Mouse (Mus musculus) kidney, postnatal 0 days (tissue): ENCODE measurements around the gene Man1c1. TPM values are rescaled to one million over a fixed set of nuclear protein-coding genes. Genes with fewer than 3 reads are reported as not detected.

Source experiments
- ATAC-seq: fragments of 200-750 bp; cut with Nextera tagmentation; replicated peaks from 2 replicates; pipeline ENCODE4 v1.8.0; 2017; ENCODE audit warnings: low read depth, moderate number of reproducible peaks, moderate TSS enrichment, moderate library complexity; ENCODE audit not compliant: low FRiP score
- DNase-seq: peaks from one replicate; pipeline ENCODE4 v3.0.0-alpha.2; 2016; ENCODE audit warnings: low spot score
- H3K27ac ChIP-seq: fragments of 300-500 bp; sonication (generic); 2 replicates; pipeline ENCODE4 v1.5.1; 2014; ENCODE audit warnings: mild to moderate bottlenecking
- H3K27me3 ChIP-seq: fragments of 300-500 bp; sonication (generic); 2 replicates; pipeline ENCODE4 v1.6.1; 2014; ENCODE audit warnings: low read length, mixed read lengths; ENCODE audit not compliant: insufficient read depth
- H3K36me3 ChIP-seq: fragments of 300-500 bp; sonication (generic); 2 replicates; pipeline ENCODE4 v1.6.1; 2014; ENCODE audit warnings: low read length, mixed read lengths; ENCODE audit not compliant: insufficient read depth
- H3K4me1 ChIP-seq: fragments of 300-500 bp; sonication (generic); replicated peaks from 2 replicates; pipeline ENCODE4 v1.6.1; 2014; ENCODE audit warnings: antibody characterized with exemption, low read length, mixed read lengths; ENCODE audit not compliant: insufficient read depth
- H3K4me2 ChIP-seq: fragments of 300-500 bp; sonication (generic); 2 replicates; pipeline ENCODE4 v1.6.1; 2014; ENCODE audit warnings: mild to moderate bottlenecking, low read length, moderate library complexity, mixed read lengths
- H3K4me3 ChIP-seq: fragments of 300-500 bp; sonication (generic); replicated peaks from 2 replicates; pipeline ENCODE4 v1.5.1; 2014; ENCODE audit warnings: low read depth, low read length
- H3K9ac ChIP-seq: fragments of 300-500 bp; sonication (generic); 2 replicates; pipeline ENCODE4 v1.6.1; 2014; ENCODE audit warnings: low read depth, low read length
- H3K9me3 ChIP-seq: fragments of 300-500 bp; sonication (generic); replicated peaks from 2 replicates; pipeline ENCODE4 v1.6.1; 2016; ENCODE audit warnings: low read length, inconsistent platforms, mixed read lengths
- CTCF ChIP-seq: IDR thresholded peaks from 2 replicates; pipeline ENCODE4 v1.5.1; 2016; ENCODE audit warnings: antibody characterized with exemption, low read depth, mild to moderate bottlenecking, moderate library complexity
- WGBS: fragments of 180-500 bp; shearing (Covaris S2); extraction: QIAGEN DNeasy Blood & Tissue Kit; methylation state at CpG from one replicate; pipeline ENCODE4 v1.1.7; 2014; 5-methylcytosine and 5-hydroxymethylcytosine counted together
- polyA plus RNA-seq: library from polyadenylated mRNA; unstranded; fragments of >200 nt; fragmentation: Nextera tagmentation; extraction: Ambion mirVana; gene quantifications from 2 replicates; pipeline ENCODE4 v1.2.1, GENCODE M21; 2015

Man1c1 gene
- polyA plus RNA-seq, 1 experiment from 2014 or later = 3.2 TPM

GRCm38 (mm10) chr4:134558570-134559113, 145.4 kb downstream of the Man1c1 start:
- Histone ChIP-seq H3K4me1 (no peaks in the 10 kb centered on the region), H3K4me2 (no peak overlapping the region), H3K9me3 (no peaks in the 10 kb centered on the region), H3K9ac (no peak overlapping the region), H3K4me3 (no peak overlapping the region), H3K27ac (no peak overlapping the region), H3K36me3 (no peaks in the 10 kb centered on the region), H3K27me3 (no peaks in the 10 kb centered on the region)
- WGBS = 57% methylated on average over 9 of the region's 9 CpGs
- ATAC-seq (no peak), DNase-seq (no peak)
- TF ChIP-seq CTCF = no peak

DNA sequence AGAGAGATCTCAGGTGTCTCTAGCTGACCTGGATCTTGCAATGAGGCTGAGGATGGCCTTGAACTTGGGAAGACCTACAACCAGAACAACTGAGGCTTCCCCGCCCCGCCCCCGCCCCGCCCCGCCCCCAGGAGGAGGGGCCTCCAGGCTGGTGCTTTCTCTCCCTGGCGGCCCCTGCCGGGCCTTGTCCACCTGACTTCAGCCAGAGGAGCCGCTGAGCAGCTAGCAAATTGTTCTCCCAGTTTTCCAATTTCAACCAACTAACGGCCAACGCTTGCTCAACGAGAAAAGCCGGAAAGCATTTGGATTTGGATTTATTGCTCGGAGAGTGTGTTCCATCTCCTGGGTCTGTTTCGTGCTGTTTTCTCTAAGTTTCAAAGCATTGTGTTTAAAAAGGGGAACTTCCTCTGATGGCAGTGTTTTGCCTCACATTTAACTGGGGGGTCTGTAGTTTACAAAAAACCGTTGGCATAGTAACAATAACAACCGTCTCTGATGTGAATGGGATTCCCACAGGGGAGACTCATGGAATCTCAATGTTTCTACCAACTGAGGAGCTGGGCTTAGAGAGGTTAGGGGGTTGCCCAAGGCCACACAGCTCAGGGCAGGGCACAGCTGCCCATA, 146.4 kb downstream of the Man1c1 start:
- H3K4me3 ChIP-seq = no peak overlapping the region
- no peak overlapping the region for H3K27ac ChIP-seq
- no peaks in the 10 kb centered on the region for H3K9me3 ChIP-seq
- H3K27me3 ChIP-seq = no peaks in the 10 kb centered on the region
- H3K4me1 ChIP-seq = no peaks in the 10 kb centered on the region
- TF ChIP-seq CTCF = peak; percentile 18; the same call in 1 of the 2 replicates
- ATAC-seq (no peak), DNase-seq (peak; percentile 66)
- WGBS = 15% methylated on average over 16 of the region's 16 CpGs
- no peaks in the 10 kb centered on the region for H3K36me3 ChIP-seq
- H3K9ac ChIP-seq = no peak overlapping the region
- H3K4me2 ChIP-seq = no peak overlapping the region

- ATAC-seq (no peak), DNase-seq (peak; percentile 54)
- Histone ChIP-seq H3K36me3 (no peaks in the 10 kb centered on the region), H3K27me3 (no peaks in the 10 kb centered on the region), H3K9me3 (no peaks in the 10 kb centered on the region), H3K4me2 (no peak overlapping the region), H3K4me1 (no peaks in the 10 kb centered on the region; the same call in 1 of the 2 replicates), H3K27ac (no peak overlapping the region), H3K4me3 (no peak overlapping the region), H3K9ac (no peak overlapping the region)
- peak; percentile 63 for TF ChIP-seq CTCF
- WGBS = 51% methylated on average over 8 of the region's 8 CpGs
Observed at GRCm38 (mm10) chr4:134555956-134556580, 148.0 kb downstream of the Man1c1 start.

- 0 out of 2 replicates have a peak, but pooled peaks cover 3% of the 10 kb centered on the region for H3K36me3 ChIP-seq
- no peaks in the 10 kb centered on the region for H3K27me3 ChIP-seq
- H3K4me2 ChIP-seq = no peak overlapping the region
- no peak overlapping the region for H3K9ac ChIP-seq
- H3K9me3 ChIP-seq = peaks cover 5% of the 10 kb centered on the region
- WGBS = 77% methylated on average over 1 of the region's 1 CpGs
- H3K4me3 ChIP-seq = no peak overlapping the region
- no peak overlapping the region for H3K27ac ChIP-seq
- ATAC-seq (no peak), DNase-seq (peak; percentile 24)
- peak; percentile 46; the same call in 1 of the 2 replicates for TF ChIP-seq CTCF
- no peaks in the 10 kb centered on the region; the same call in 1 of the 2 replicates for H3K4me1 ChIP-seq
Observed at GRCm38 (mm10) chr4:134553631-134554030, 150.5 kb downstream of the Man1c1 start.

DNA sequence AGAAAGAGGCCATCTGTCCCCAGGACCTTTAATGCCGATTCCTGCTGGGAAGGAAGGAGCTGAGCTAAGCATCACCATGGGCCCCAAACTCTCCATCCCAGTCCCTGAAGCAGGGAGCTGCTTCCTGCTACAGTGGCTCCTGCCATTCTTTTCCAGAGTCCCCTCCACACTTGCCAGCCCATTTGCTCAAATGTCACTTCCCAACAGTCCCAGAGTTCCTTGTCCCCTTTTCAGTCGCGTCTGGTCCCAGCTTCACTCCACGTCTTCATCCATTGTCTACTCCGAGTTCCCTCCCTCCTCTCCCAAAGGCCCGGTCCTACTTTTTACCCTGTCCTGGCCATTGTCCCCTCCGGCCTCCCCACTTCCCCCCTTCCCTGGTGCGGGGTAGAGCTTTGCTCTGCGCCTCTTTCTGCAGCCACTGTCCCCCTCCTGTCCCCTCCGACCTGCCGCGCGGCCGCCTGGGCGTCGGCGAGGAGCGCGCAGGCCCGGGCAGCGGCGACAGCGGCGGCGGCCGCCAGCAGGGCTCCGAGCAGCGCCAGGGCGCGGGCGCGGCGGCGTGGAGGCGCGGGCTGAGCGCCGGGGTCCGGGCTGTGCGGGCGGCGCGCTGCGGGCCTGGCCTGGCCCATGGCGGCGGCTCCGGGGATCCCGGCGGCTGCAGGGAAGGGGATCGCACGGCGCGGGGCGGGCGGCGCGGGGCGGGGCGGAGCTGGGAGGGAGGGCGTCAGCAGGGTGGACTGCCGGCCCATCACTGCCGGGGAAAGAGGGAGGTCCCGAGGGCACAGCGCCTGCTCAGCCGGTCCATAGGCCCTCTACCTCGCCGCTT, 152.4 kb downstream of the Man1c1 start, which contains the start of gene Selenon:
Gene Selenon (minus strand): TSS at position 673 of the 823 bp plus-strand sequence.
- Histone ChIP-seq H3K36me3 (0 out of 2 replicates have a peak, but pooled peaks cover 5% of the 10 kb centered on the region), H3K9me3 (peaks cover 5% of the 10 kb centered on the region), H3K27ac (peak within 1 kb of the TSS; percentile 80), H3K4me1 (no peaks in the 10 kb centered on the region; the same call in 1 of the 2 replicates), H3K4me3 (peak within 1 kb of the TSS; percentile 61), H3K4me2 (peak within 1 kb of the TSS; percentile 82), H3K9ac (peak within 1 kb of the TSS; percentile 89), H3K27me3 (no peaks in the 10 kb centered on the region)
- peak; percentile 80 for ATAC-seq
- peak; percentile 87 for DNase-seq
- WGBS = under 1% methylated on average over 60 of the region's 67 CpGs
- no peak for TF ChIP-seq CTCF

- TF ChIP-seq CTCF = peak; percentile 41
- H3K9ac ChIP-seq = no peak overlapping the region
- no peak overlapping the region for H3K4me3 ChIP-seq
- H3K27me3 ChIP-seq = no peaks in the 10 kb centered on the region
- no peaks in the 10 kb centered on the region; the same call in 1 of the 2 replicates for H3K4me1 ChIP-seq
- H3K27ac ChIP-seq = no peak overlapping the region
- DNase-seq (no peak), ATAC-seq (no peak)
- H3K4me2 ChIP-seq = no peak overlapping the region
- H3K36me3 ChIP-seq = 0 out of 2 replicates have a peak, but pooled peaks cover 8% of the 10 kb centered on the region
- 98% methylated on average over 8 of the region's 8 CpGs for WGBS
- H3K9me3 ChIP-seq = peaks cover 5% of the 10 kb centered on the region
Observed at GRCm38 (mm10) chr4:134549899-134550298, 154.2 kb downstream of the Man1c1 start.
